Mouse (Mus musculus): ENCODE measurements around the gene Gm21304. TPM values are rescaled to one million over a fixed set of nuclear protein-coding genes. Genes with fewer than 3 reads are reported as not detected.
"Not testable (repeated sequence)": the region's sequence is repeated elsewhere in the genome, so short reads cannot be mapped to it uniquely, and the experiment has no call there.

Gene Gm21304
- not detected in 2 replicates for polyA plus RNA-seq (2014; fragmentation: Nextera tagmentation; extraction: Ambion mirVana)

- not testable (repeated sequence) for H3K27ac ChIP-seq (ENCODE audit: low read depth, low read length); H3K4me3 ChIP-seq (ENCODE audit: low read depth, low read length); H3K9ac ChIP-seq (ENCODE audit: low read length); H3K9me3 ChIP-seq (ENCODE audit: control insufficient read depth, low read length); H3K4me1 ChIP-seq (ENCODE audit: control insufficient read depth, insufficient read depth, low read length); ATAC-seq (ENCODE audit: low FRiP score); H3K4me2 ChIP-seq; H3K27me3 ChIP-seq (ENCODE audit: control insufficient read depth, insufficient read depth, low read length); DNase-seq (ENCODE audit: low spot score, missing footprints); H3K36me3 ChIP-seq (ENCODE audit: control insufficient read depth, insufficient read depth, low read length)
- no CpG with 5 or more reads among the region's 3 CpGs for WGBS
Observed at GRCm38 (mm10) chr10:104168215-104168614, at the start of gene Gm21304. Gene Gm21304, plus strand, starts transcription at chr10:104168515.

GRCm38 (mm10) chr10:104142687-104143086 lies 25.6 kb upstream of the Gm21304 start, which contains the start of gene Gm21293:
Gene Gm21293, plus strand, starts transcription at chr10:104142987.
- not testable (repeated sequence) for H3K4me3 ChIP-seq (ENCODE audit: low read depth, low read length); DNase-seq (ENCODE audit: low spot score, missing footprints); H3K36me3 ChIP-seq (ENCODE audit: control insufficient read depth, insufficient read depth, low read length); H3K9ac ChIP-seq (ENCODE audit: low read length); H3K9me3 ChIP-seq (ENCODE audit: control insufficient read depth, low read length); H3K27ac ChIP-seq (ENCODE audit: low read depth, low read length); H3K4me2 ChIP-seq; H3K4me1 ChIP-seq (ENCODE audit: control insufficient read depth, insufficient read depth, low read length); H3K27me3 ChIP-seq (ENCODE audit: control insufficient read depth, insufficient read depth, low read length); ATAC-seq (ENCODE audit: low FRiP score)
- no CpG with 5 or more reads among the region's 3 CpGs for WGBS

DNA sequence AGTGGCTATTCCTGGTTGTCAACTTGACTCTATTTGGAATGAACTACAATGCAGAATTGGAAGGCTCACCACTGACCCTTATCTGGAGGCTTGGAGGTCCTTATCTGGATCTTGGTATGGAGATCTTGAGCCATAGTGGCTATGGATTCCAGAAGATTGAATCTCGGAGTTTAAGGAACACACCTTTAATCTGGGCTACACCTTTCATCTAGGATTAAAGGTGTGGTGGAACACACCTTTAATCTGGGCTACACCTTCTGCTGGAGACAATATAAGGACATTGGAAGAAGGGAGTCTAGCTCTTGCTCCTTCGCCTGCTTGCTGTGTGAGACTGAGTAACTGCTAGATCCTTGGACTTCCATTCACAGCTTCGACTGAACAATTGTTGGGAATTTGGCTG lies 17.1 kb upstream of the Gm21304 start, which contains the start of gene Gm6763:
Gene Gm6763, plus strand, starts transcription at position 301 of the 400 bp plus-strand sequence.
- not testable (repeated sequence) for H3K36me3 ChIP-seq (ENCODE audit: control insufficient read depth, insufficient read depth, low read length); H3K4me2 ChIP-seq; H3K27me3 ChIP-seq (ENCODE audit: control insufficient read depth, insufficient read depth, low read length); H3K4me3 ChIP-seq (ENCODE audit: low read depth, low read length); DNase-seq (ENCODE audit: low spot score, missing footprints); H3K9ac ChIP-seq (ENCODE audit: low read length); H3K27ac ChIP-seq (ENCODE audit: low read depth, low read length); H3K9me3 ChIP-seq (ENCODE audit: control insufficient read depth, low read length); H3K4me1 ChIP-seq (ENCODE audit: control insufficient read depth, insufficient read depth, low read length); ATAC-seq (ENCODE audit: low FRiP score)
- WGBS: no CpG with 5 or more reads among the region's 3 CpGs

DNA sequence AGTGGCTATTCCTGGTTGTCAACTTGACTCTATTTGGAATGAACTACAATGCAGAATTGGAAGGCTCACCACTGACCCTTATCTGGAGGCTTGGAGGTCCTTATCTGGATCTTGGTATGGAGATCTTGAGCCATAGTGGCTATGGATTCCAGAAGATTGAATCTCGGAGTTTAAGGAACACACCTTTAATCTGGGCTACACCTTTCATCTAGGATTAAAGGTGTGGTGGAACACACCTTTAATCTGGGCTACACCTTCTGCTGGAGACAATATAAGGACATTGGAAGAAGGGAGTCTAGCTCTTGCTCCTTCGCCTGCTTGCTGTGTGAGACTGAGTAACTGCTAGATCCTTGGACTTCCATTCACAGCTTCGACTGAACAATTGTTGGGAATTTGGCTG lies 8.6 kb upstream of the Gm21304 start, which contains the start of gene Gm8764:
Gene Gm8764, plus strand, starts transcription at position 301 of the 400 bp plus-strand sequence.
- not testable (repeated sequence) for H3K9me3 ChIP-seq (ENCODE audit: control insufficient read depth, low read length); H3K27ac ChIP-seq (ENCODE audit: low read depth, low read length); ATAC-seq (ENCODE audit: low FRiP score); H3K9ac ChIP-seq (ENCODE audit: low read length); H3K27me3 ChIP-seq (ENCODE audit: control insufficient read depth, insufficient read depth, low read length); H3K4me3 ChIP-seq (ENCODE audit: low read depth, low read length); H3K4me2 ChIP-seq; H3K4me1 ChIP-seq (ENCODE audit: control insufficient read depth, insufficient read depth, low read length); H3K36me3 ChIP-seq (ENCODE audit: control insufficient read depth, insufficient read depth, low read length); DNase-seq (ENCODE audit: low spot score, missing footprints)
- WGBS: no CpG with 5 or more reads among the region's 3 CpGs

DNA sequence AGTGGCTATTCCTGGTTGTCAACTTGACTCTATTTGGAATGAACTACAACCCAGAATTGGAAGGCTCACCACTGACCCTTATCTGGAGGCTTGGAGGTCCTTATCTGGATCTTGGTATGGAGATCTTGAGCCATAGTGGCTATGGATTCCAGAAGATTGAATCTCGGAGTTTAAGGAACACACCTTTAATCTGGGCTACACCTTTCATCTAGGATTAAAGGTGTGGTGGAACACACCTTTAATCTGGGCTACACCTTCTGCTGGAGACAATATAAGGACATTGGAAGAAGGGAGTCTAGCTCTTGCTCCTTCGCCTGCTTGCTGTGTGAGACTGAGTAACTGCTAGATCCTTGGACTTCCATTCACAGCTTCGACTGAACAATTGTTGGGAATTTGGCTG lies 8.4 kb downstream of the Gm21304 start, which contains the start of gene Gm21312:
Gene Gm21312, plus strand, starts transcription at position 301 of the 400 bp plus-strand sequence.
- not testable (repeated sequence) for H3K4me2 ChIP-seq; H3K4me1 ChIP-seq (ENCODE audit: control insufficient read depth, insufficient read depth, low read length); H3K36me3 ChIP-seq (ENCODE audit: control insufficient read depth, insufficient read depth, low read length); ATAC-seq (ENCODE audit: low FRiP score); H3K27ac ChIP-seq (ENCODE audit: low read depth, low read length); H3K27me3 ChIP-seq (ENCODE audit: control insufficient read depth, insufficient read depth, low read length); H3K9ac ChIP-seq (ENCODE audit: low read length); DNase-seq (ENCODE audit: low spot score, missing footprints); H3K9me3 ChIP-seq (ENCODE audit: control insufficient read depth, low read length); H3K4me3 ChIP-seq (ENCODE audit: low read depth, low read length)
- WGBS: no CpG with 5 or more reads among the region's 3 CpGs

DNA sequence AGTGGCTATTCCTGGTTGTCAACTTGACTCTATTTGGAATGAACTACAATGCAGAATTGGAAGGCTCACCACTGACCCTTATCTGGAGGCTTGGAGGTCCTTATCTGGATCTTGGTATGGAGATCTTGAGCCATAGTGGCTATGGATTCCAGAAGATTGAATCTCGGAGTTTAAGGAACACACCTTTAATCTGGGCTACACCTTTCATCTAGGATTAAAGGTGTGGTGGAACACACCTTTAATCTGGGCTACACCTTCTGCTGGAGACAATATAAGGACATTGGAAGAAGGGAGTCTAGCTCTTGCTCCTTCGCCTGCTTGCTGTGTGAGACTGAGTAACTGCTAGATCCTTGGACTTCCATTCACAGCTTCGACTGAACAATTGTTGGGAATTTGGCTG lies 16.9 kb downstream of the Gm21304 start, which contains the start of gene Gm20765:
Gene Gm20765, plus strand, starts transcription at position 301 of the 400 bp plus-strand sequence.
- no CpG with 5 or more reads among the region's 3 CpGs for WGBS
- not testable (repeated sequence) for ATAC-seq (ENCODE audit: low FRiP score)

DNA sequence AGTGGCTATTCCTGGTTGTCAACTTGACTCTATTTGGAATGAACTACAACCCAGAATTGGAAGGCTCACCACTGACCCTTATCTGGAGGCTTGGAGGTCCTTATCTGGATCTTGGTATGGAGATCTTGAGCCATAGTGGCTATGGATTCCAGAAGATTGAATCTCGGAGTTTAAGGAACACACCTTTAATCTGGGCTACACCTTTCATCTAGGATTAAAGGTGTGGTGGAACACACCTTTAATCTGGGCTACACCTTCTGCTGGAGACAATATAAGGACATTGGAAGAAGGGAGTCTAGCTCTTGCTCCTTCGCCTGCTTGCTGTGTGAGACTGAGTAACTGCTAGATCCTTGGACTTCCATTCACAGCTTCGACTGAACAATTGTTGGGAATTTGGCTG lies 25.4 kb downstream of the Gm21304 start, which contains the start of gene Gm4340:
Gene Gm4340, plus strand, starts transcription at position 301 of the 400 bp plus-strand sequence.
- H3K9ac ChIP-seq (ENCODE audit: low read length); H3K4me1 ChIP-seq (ENCODE audit: control insufficient read depth, insufficient read depth, low read length); H3K36me3 ChIP-seq (ENCODE audit: control insufficient read depth, insufficient read depth, low read length); H3K4me2 ChIP-seq; H3K4me3 ChIP-seq (ENCODE audit: low read depth, low read length); DNase-seq (ENCODE audit: low spot score, missing footprints); H3K27me3 ChIP-seq (ENCODE audit: control insufficient read depth, insufficient read depth, low read length); H3K9me3 ChIP-seq (ENCODE audit: control insufficient read depth, low read length); ATAC-seq (ENCODE audit: low FRiP score); H3K27ac ChIP-seq (ENCODE audit: low read depth, low read length): not testable (repeated sequence)
- WGBS: no CpG with 5 or more reads among the region's 3 CpGs

More for the DNA sequence above, 16.9 kb downstream of the Gm21304 start, which contains the start of gene Gm20765:
- H3K27me3 ChIP-seq (ENCODE audit: control insufficient read depth, insufficient read depth, low read length); H3K36me3 ChIP-seq (ENCODE audit: control insufficient read depth, insufficient read depth, low read length); H3K9ac ChIP-seq (ENCODE audit: low read length); H3K4me1 ChIP-seq (ENCODE audit: control insufficient read depth, insufficient read depth, low read length); DNase-seq (ENCODE audit: low spot score, missing footprints); H3K9me3 ChIP-seq (ENCODE audit: control insufficient read depth, low read length); H3K4me3 ChIP-seq (ENCODE audit: low read depth, low read length); H3K27ac ChIP-seq (ENCODE audit: low read depth, low read length); H3K4me2 ChIP-seq: not testable (repeated sequence)

DNA sequence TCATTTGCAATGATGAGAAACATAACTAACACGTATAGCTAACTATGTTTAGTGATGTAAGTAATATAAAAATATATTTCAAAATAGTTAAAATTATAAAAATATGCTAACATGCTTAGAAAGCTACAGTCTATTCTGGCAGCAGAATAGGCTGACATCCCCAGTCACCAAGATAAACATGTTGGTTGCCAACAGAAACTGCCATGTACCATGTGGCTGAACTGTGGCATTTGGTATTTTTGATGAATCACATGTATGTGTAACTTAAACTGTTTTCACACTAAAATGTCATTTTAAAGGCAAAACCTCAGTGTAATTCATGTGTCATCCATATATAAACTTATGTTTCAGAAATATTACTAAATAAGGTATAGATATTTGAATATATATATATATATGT lies 41.3 kb downstream of the Gm21304 start:
- no peaks in the 10 kb centered on the region for H3K9me3 ChIP-seq (ENCODE audit: control insufficient read depth, low read length)
- H3K4me3 ChIP-seq (ENCODE audit: low read depth, low read length): no peak overlapping the region
- no peak for ATAC-seq (ENCODE audit: low FRiP score)
- no peaks in the 10 kb centered on the region for H3K36me3 ChIP-seq (ENCODE audit: control insufficient read depth, insufficient read depth, low read length)
- H3K27me3 ChIP-seq (ENCODE audit: control insufficient read depth, insufficient read depth, low read length): no peaks in the 10 kb centered on the region
- no peak overlapping the region for H3K9ac ChIP-seq (ENCODE audit: low read length)
- DNase-seq (ENCODE audit: low spot score, missing footprints): no peak
- WGBS: 92% methylated on average over 1 of the region's 1 CpGs
- no peaks in the 10 kb centered on the region for H3K4me1 ChIP-seq (ENCODE audit: control insufficient read depth, insufficient read depth, low read length)
- H3K4me2 ChIP-seq: no peak overlapping the region
- H3K27ac ChIP-seq (ENCODE audit: low read depth, low read length): no peak overlapping the region

- no peak for ATAC-seq (ENCODE audit: low FRiP score)
- H3K4me3 ChIP-seq (ENCODE audit: low read depth, low read length): no peak overlapping the region
- no peak for DNase-seq (ENCODE audit: low spot score, missing footprints)
- H3K4me1 ChIP-seq (ENCODE audit: control insufficient read depth, insufficient read depth, low read length): no peaks in the 10 kb centered on the region
- no peaks in the 10 kb centered on the region for H3K27me3 ChIP-seq (ENCODE audit: control insufficient read depth, insufficient read depth, low read length)
- no peak overlapping the region for H3K27ac ChIP-seq (ENCODE audit: low read depth, low read length)
- H3K9me3 ChIP-seq (ENCODE audit: control insufficient read depth, low read length): no peaks in the 10 kb centered on the region
- H3K9ac ChIP-seq (ENCODE audit: low read length): no peak overlapping the region
- H3K4me2 ChIP-seq: no peak overlapping the region
- 77% methylated on average over 3 of the region's 3 CpGs for WGBS
- no peaks in the 10 kb centered on the region for H3K36me3 ChIP-seq (ENCODE audit: control insufficient read depth, insufficient read depth, low read length)
Observed at GRCm38 (mm10) chr10:104210268-104210990, 42.1 kb downstream of the Gm21304 start.
